Mouse (Mus musculus): ENCODE results near the gene Ap1m1. TPM values are rescaled to one million over a fixed set of nuclear protein-coding genes. Genes with fewer than 3 reads are reported as not detected.
A peak's percentile ranks its signal among the peaks of the same experiment; 100 is the strongest.

Ap1m1 gene
- polyA plus RNA-seq, 1 experiment, result 67.0 TPM

DNA sequence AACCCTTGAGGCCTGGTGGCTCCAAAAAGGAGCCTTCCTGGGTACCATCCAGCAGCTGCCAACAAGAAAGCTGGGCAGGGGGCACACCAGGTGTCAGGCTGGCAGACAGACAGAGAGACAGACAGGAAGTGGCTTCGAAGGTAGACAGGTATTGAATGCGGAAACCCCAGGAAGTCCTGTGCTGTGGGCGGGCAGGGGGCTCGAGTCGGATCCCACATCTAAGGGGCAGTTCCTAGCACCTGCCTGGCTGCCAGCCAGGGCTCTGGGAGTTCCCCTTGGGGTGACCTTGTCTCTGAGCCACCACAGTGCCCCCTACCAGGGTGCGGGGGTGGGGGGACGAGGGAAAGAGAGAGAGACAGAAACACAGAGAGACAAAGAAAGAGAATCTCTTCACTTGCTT lies 39.3 kb downstream of the Ap1m1 start:
- H3K27ac ChIP-seq (ENCODE audit: insufficient read depth, low read length), result no peak overlapping the region
- H3K4me1 ChIP-seq (ENCODE audit: control insufficient read depth, insufficient read depth, low read length), result no peaks in the 10 kb centered on the region
- no peak overlapping the region for H3K4me3 ChIP-seq (ENCODE audit: insufficient read depth, low read length)
- TF ChIP-seq POLR2A (IDR thresholded peaks at IDR 0.05; ENCODE audit: low read depth, low read length), result no peak
- no peak for TF ChIP-seq CTCF (IDR thresholded peaks at IDR 0.05; ENCODE audit: borderline replicate concordance, insufficient read depth, low read length)

DNA sequence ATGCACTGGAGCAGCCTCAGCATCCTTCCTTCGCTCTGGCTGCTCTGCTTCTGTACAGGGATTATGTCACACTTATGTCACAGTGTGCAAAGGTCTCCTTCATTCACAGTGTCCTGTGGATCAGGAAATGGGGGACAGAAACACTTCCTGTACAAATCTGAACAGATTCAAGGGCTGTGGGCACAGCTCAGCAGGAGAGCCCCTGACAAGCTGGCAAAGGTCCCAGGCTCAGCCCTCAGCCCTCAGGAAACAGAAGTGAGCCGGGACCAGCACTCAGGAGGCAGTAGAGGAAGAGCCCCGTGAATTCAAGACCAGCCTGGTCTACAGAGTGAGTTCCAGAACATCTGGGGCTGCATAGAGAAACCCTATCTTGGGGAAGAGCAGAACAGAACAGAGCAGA lies 41.8 kb downstream of the Ap1m1 start:
- H3K4me3 ChIP-seq (ENCODE audit: insufficient read depth, low read length), result no peak overlapping the region
- TF ChIP-seq CTCF (IDR thresholded peaks at IDR 0.05; ENCODE audit: borderline replicate concordance, insufficient read depth, low read length) (no peak), POLR2A (IDR thresholded peaks at IDR 0.05; ENCODE audit: low read depth, low read length) (no peak)
- no peak overlapping the region for H3K27ac ChIP-seq (ENCODE audit: insufficient read depth, low read length)
- no peaks in the 10 kb centered on the region for H3K4me1 ChIP-seq (ENCODE audit: control insufficient read depth, insufficient read depth, low read length)

DNA sequence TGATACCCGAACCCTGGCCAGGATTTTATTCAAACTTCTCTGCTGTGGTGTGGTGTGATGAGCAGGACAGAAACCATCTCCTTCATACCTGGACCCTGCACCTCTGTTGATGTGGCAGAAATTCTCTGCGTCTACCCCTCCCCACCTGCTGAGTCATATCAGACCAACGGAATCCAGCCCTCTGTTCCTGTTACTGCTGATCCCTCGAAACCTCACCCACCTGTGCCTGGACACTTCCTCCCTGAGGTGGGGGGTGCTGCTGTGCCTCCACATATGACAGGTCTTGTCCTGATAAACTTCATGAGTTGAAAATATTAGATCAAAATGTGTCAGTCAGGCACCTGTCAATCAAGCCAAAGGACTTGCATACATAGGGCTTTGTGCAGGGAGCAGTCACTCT lies 45.5 kb downstream of the Ap1m1 start:
- Histone ChIP-seq H3K4me1 (ENCODE audit: control insufficient read depth, insufficient read depth, low read length) (no peaks in the 10 kb centered on the region), H3K27ac (ENCODE audit: insufficient read depth, low read length) (no peak overlapping the region), H3K4me3 (ENCODE audit: insufficient read depth, low read length) (no peak overlapping the region)
- TF ChIP-seq CTCF (IDR thresholded peaks at IDR 0.05; ENCODE audit: borderline replicate concordance, insufficient read depth, low read length) (no peak), POLR2A (IDR thresholded peaks at IDR 0.05; ENCODE audit: low read depth, low read length) (no peak)

DNA sequence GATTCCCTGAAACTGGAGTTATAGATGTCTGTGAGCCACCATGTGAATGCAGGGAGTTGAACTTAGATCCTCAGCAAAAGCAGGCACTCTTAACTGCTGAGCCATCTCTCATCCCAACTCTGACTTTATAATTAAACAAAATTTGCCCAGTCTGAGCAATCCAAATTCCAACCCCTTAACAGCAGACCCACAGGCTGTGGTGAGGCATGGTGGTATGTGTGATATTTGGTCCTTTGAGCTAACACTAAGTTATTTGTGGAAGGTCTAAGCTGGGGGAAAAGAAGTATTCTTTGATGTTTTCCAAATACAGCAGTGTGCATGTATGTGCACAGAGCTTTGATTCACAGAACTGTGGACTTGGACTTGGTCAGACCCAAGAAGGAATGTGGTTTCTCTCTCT lies 49.2 kb downstream of the Ap1m1 start:
- Histone ChIP-seq H3K27ac (ENCODE audit: insufficient read depth, low read length) (peak overlapping the region; percentile 32; the same call in 1 of the 2 replicates), H3K4me1 (ENCODE audit: control insufficient read depth, insufficient read depth, low read length) (no peaks in the 10 kb centered on the region), H3K4me3 (ENCODE audit: insufficient read depth, low read length) (no peak overlapping the region)
- no peak for TF ChIP-seq POLR2A (IDR thresholded peaks at IDR 0.05; ENCODE audit: low read depth, low read length)

DNA sequence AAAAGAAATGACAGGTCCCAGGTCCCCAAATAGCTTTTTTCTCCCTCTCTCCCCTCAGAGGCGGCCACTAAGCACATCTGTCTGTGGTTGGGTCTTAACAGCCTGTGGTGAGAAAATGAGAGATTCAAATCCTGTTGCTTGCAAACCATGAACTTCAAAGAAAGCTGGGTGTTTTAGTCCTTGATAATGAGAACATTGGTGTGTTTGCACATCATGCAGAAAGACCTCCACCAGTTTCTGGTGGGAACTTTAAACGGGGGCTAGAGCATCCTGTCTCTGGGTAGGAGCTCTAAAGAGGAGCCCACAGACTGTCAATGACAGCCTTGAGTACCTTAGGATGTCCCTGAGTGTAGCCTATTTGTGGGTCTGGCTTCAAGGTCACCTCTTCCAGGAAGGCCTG lies 51.3 kb downstream of the Ap1m1 start:
- Histone ChIP-seq H3K4me3 (ENCODE audit: insufficient read depth, low read length) (no peak overlapping the region), H3K4me1 (ENCODE audit: control insufficient read depth, insufficient read depth, low read length) (0 out of 2 replicates have a peak, but pooled peaks cover 4% of the 10 kb centered on the region), H3K27ac (ENCODE audit: insufficient read depth, low read length) (no peak overlapping the region)
- TF ChIP-seq POLR2A (IDR thresholded peaks at IDR 0.05; ENCODE audit: low read depth, low read length) (no peak), CTCF (IDR thresholded peaks at IDR 0.05; ENCODE audit: borderline replicate concordance, insufficient read depth, low read length) (no peak)

DNA sequence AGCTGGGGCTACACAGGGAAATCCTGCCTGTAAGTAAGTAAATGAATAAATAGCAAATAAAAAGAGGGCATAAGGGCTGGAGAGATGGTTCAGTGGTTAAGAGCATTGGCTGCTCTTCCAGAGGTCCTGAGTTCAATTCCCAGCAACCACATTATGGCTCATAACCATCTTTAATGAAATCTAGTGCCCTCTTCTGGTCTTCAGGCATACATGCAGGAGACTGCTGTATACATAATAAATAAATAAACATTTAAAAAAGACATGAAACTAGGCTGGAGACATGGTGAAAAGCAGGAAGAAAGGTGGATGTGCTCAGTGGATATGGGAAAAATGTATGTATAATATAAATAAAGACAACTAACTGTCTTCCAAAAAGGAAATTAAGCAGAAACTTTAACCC lies 53.5 kb downstream of the Ap1m1 start:
- TF ChIP-seq CTCF (IDR thresholded peaks at IDR 0.05; ENCODE audit: borderline replicate concordance, insufficient read depth, low read length) (no peak), POLR2A (IDR thresholded peaks at IDR 0.05; ENCODE audit: low read depth, low read length) (no peak)
- no peak overlapping the region for H3K4me3 ChIP-seq (ENCODE audit: insufficient read depth, low read length)
- no peak overlapping the region for H3K27ac ChIP-seq (ENCODE audit: insufficient read depth, low read length)
- H3K4me1 ChIP-seq (ENCODE audit: control insufficient read depth, insufficient read depth, low read length), result 0 out of 2 replicates have a peak, but pooled peaks cover 4% of the 10 kb centered on the region

DNA sequence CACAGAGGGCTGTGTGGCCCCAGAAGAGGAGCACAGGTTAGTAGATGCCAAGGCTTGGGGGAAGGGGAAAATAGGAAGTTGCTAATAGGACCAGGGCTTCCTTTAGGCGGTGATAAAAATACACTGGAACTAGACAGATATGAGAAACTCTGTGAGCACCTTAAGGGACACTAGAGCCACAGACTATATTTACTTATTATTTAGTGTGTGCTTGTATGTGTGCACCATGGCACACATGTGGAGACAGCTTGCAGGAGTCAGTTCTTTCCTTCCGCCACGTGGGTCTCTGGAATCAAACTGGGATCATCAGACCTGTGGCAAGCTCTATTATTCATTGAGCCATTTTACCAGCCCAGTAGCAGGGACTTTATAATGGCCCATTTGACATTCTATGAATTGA lies 55.3 kb downstream of the Ap1m1 start:
- H3K27ac ChIP-seq (ENCODE audit: insufficient read depth, low read length), result no peak overlapping the region; the same call in 1 of the 2 replicates
- 0 out of 2 replicates have a peak, but pooled peaks cover 4% of the 10 kb centered on the region for H3K4me1 ChIP-seq (ENCODE audit: control insufficient read depth, insufficient read depth, low read length)
- no peak overlapping the region for H3K4me3 ChIP-seq (ENCODE audit: insufficient read depth, low read length)
- TF ChIP-seq POLR2A (IDR thresholded peaks at IDR 0.05; ENCODE audit: low read depth, low read length) (no peak), CTCF (IDR thresholded peaks at IDR 0.05; ENCODE audit: borderline replicate concordance, insufficient read depth, low read length) (no peak)

DNA sequence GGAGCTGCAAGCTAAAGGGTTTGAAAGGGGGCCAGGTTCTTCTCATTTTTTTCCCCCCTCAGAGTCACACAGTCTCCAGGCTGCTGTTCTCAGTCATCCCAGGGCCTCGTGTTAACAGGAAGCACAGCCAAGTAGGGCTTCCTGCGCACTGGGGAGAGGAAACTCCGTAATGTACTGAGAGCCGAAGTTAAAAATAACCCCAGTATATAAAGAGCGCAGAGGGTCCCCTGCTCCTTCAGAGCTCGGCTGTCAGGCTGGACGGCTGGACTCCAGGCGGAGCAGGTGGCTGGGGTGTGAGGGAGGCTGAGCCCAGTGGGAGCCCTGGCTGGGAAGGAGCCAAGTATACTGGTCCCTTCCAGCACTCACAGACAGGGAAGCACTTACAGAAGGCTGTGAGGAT lies 55.9 kb downstream of the Ap1m1 start:
- TF ChIP-seq POLR2A (IDR thresholded peaks at IDR 0.05; ENCODE audit: low read depth, low read length) (no peak), CTCF (IDR thresholded peaks at IDR 0.05; ENCODE audit: borderline replicate concordance, insufficient read depth, low read length) (no peak)
- no peak overlapping the region for H3K4me3 ChIP-seq (ENCODE audit: insufficient read depth, low read length)
- H3K27ac ChIP-seq (ENCODE audit: insufficient read depth, low read length), result peak overlapping the region; percentile 9; the same call in 1 of the 2 replicates
- 0 out of 2 replicates have a peak, but pooled peaks cover 4% of the 10 kb centered on the region for H3K4me1 ChIP-seq (ENCODE audit: control insufficient read depth, insufficient read depth, low read length)

DNA sequence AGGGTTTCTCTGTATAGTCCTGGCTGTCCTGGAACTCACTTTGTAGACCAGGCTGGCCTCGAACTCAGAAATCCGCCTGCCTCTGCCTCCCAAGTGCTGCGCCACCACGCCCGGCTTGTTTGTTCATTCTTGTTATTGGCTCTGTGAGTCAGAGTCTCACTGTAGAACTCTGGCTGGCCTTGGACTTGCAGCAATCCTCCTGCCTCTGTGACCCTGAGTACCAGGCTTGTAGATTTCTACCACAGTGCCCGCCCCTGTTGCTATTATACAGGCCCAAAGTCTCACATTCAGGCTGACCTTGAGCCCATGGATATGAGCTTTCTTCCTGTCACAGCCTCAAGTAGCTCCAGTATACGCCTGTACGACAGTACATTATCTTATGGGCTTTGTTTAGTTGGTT lies 56.7 kb downstream of the Ap1m1 start:
- TF ChIP-seq POLR2A (IDR thresholded peaks at IDR 0.05; ENCODE audit: low read depth, low read length) (no peak), CTCF (IDR thresholded peaks at IDR 0.05; ENCODE audit: borderline replicate concordance, insufficient read depth, low read length) (no peak)
- Histone ChIP-seq H3K4me3 (ENCODE audit: insufficient read depth, low read length) (no peak overlapping the region), H3K4me1 (ENCODE audit: control insufficient read depth, insufficient read depth, low read length) (0 out of 2 replicates have a peak, but pooled peaks cover 4% of the 10 kb centered on the region), H3K27ac (ENCODE audit: insufficient read depth, low read length) (no peak overlapping the region)

DNA sequence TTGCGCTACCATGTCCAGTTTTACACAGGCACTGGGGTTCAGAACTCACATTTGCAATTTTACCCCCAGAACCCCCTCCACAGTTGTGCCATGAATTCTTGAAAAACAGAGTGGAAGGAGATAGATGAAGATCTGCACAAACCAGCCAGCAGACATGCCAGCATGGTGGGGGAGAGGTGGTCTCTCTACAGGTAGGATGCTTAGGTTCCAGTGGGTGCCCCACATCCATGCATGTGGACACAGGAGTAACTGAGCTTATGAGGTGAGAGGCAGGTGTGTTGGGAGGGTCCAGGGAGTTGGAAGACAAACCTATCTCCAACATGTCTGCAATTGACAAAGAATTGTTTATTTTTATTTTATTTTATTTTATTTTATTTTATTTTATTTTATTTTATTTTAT lies 59.1 kb downstream of the Ap1m1 start:
- Histone ChIP-seq H3K27ac (ENCODE audit: insufficient read depth, low read length) (no peak overlapping the region), H3K4me3 (ENCODE audit: insufficient read depth, low read length) (no peak overlapping the region), H3K4me1 (ENCODE audit: control insufficient read depth, insufficient read depth, low read length) (0 out of 2 replicates have a peak, but pooled peaks cover 4% of the 10 kb centered on the region)
- no peak for TF ChIP-seq CTCF (IDR thresholded peaks at IDR 0.05; ENCODE audit: borderline replicate concordance, insufficient read depth, low read length)
- TF ChIP-seq POLR2A (IDR thresholded peaks at IDR 0.05; ENCODE audit: low read depth, low read length), result no peak
